Mouse (Mus musculus) forebrain, embryonic 12.5 days (tissue): Measurements from ENCODE around the gene Avpi1. TPM values are rescaled to one million over a fixed set of nuclear protein-coding genes. Genes with fewer than 3 reads are reported as not detected.
A peak's percentile ranks its signal among the peaks of the same experiment; 100 is the strongest.

ENCODE experiments used
- ATAC-seq: fragments of 200-750 bp; cut with Nextera tagmentation; 2 replicates; pipeline ENCODE4 v1.8.0; 2017; ENCODE audit warnings: moderate TSS enrichment; ENCODE audit not compliant: low FRiP score
- H3K27ac ChIP-seq: fragments of 300-500 bp; sonication (generic); 2 replicates; pipeline ENCODE4 v1.5.1; 2016; ENCODE audit warnings: mild to moderate bottlenecking
- H3K27me3 ChIP-seq: fragments of 300-500 bp; sonication (generic); 2 replicates; pipeline ENCODE4 v1.6.1; 2016; ENCODE audit warnings: mild to moderate bottlenecking
- H3K36me3 ChIP-seq: fragments of 300-500 bp; sonication (generic); replicated peaks from 2 replicates; pipeline ENCODE4 v1.6.1; 2016; ENCODE audit warnings: mild to moderate bottlenecking
- H3K4me1 ChIP-seq: fragments of 300-500 bp; sonication (generic); 2 replicates; pipeline ENCODE4 v1.6.1; 2016
- H3K4me2 ChIP-seq: fragments of 300-500 bp; sonication (generic); 2 replicates; pipeline ENCODE4 v1.6.1; 2016; ENCODE audit warnings: mild to moderate bottlenecking, moderate library complexity
- H3K4me3 ChIP-seq: fragments of 300-500 bp; sonication (generic); replicated peaks from 2 replicates; pipeline ENCODE4 v1.5.1; 2016; ENCODE audit warnings: mild to moderate bottlenecking
- H3K9ac ChIP-seq: fragments of 300-500 bp; sonication (generic); 2 replicates; pipeline ENCODE4 v1.6.1; 2016; ENCODE audit warnings: mild to moderate bottlenecking
- H3K9me3 ChIP-seq: fragments of 300-500 bp; sonication (generic); 2 replicates; pipeline ENCODE4 v1.6.1; 2016
- WGBS: fragments of 180-500 bp; shearing (Covaris S2); methylation state at CpG from one replicate; pipeline ENCODE4 v1.1.7; 2016; 5-methylcytosine and 5-hydroxymethylcytosine counted together
- polyA plus RNA-seq: library from polyadenylated mRNA; unstranded; fragments of >200 nt; fragmentation: Nextera tagmentation; extraction: Ambion mirVana; gene quantifications from 2 replicates; pipeline ENCODE4 v1.2.1, GENCODE M21; 2016

Gene Avpi1
- polyA plus RNA-seq, 1 experiment from 2014 or later, result 10.4 TPM

- WGBS, result 74% methylated on average over 12 of the region's 12 CpGs
- no peak overlapping the region for H3K4me2 ChIP-seq
- H3K9me3 ChIP-seq, result no peaks in the 10 kb centered on the region
- no peak for ATAC-seq
- no peaks in the 10 kb centered on the region for H3K4me1 ChIP-seq
- no peak overlapping the region for H3K4me3 ChIP-seq
- no peaks in the 10 kb centered on the region for H3K27me3 ChIP-seq
- H3K9ac ChIP-seq, result no peak overlapping the region
- H3K36me3 ChIP-seq, result no peaks in the 10 kb centered on the region
- no peak overlapping the region for H3K27ac ChIP-seq
These were observed 28.8 kb upstream of the Avpi1 start for GRCm38 (mm10) chr19:42157493-42158237.

- WGBS, result 8% methylated on average over 6 of the region's 6 CpGs
- ATAC-seq, result peak; percentile 59
- H3K4me2 ChIP-seq, result no peak overlapping the region
- peaks cover 18% of the 10 kb centered on the region for H3K4me1 ChIP-seq
- H3K36me3 ChIP-seq, result no peaks in the 10 kb centered on the region
- H3K27ac ChIP-seq, result no peak overlapping the region
- H3K27me3 ChIP-seq, result peaks cover 25% of the 10 kb centered on the region
- H3K4me3 ChIP-seq, result no peak overlapping the region
- H3K9ac ChIP-seq, result no peak overlapping the region
- H3K9me3 ChIP-seq, result no peaks in the 10 kb centered on the region
These were observed 23.1 kb upstream of the Avpi1 start for GRCm38 (mm10) chr19:42151990-42152389.

GRCm38 (mm10) chr19:42148569-42148860 is 19.7 kb upstream of the Avpi1 start:
- no peaks in the 10 kb centered on the region for H3K9me3 ChIP-seq
- ATAC-seq, result no peak
- whole genome bisulfite sequencing, result 35% methylated on average over 7 of the region's 7 CpGs
- no peaks in the 10 kb centered on the region for H3K36me3 ChIP-seq
- H3K9ac ChIP-seq, result peak overlapping the region; percentile 72; the same call in 1 of the 2 replicates
- peak overlapping the region; percentile 78 for H3K4me2 ChIP-seq
- peaks cover 19% of the 10 kb centered on the region for H3K4me1 ChIP-seq
- no peak overlapping the region; the same call in 1 of the 2 replicates for H3K27ac ChIP-seq
- peaks cover 47% of the 10 kb centered on the region for H3K27me3 ChIP-seq
- peak overlapping the region; percentile 56 for H3K4me3 ChIP-seq

- ATAC-seq, result peak; percentile 39
- H3K4me3 ChIP-seq, result peak overlapping the region; percentile 56
- H3K4me1 ChIP-seq, result peaks cover 19% of the 10 kb centered on the region
- WGBS, result under 1% methylated on average over 62 of the region's 63 CpGs
- no peaks in the 10 kb centered on the region for H3K36me3 ChIP-seq
- peaks cover 47% of the 10 kb centered on the region for H3K27me3 ChIP-seq
- H3K9ac ChIP-seq, result peak overlapping the region; percentile 72
- peak overlapping the region; percentile 78 for H3K4me2 ChIP-seq
- peak overlapping the region; percentile 36; the same call in 1 of the 2 replicates for H3K27ac ChIP-seq
- no peaks in the 10 kb centered on the region for H3K9me3 ChIP-seq
These were observed 19.1 kb upstream of the Avpi1 start for GRCm38 (mm10) chr19:42147769-42148568.

- 1% methylated on average over 14 of the region's 57 CpGs for WGBS
- H3K27me3 ChIP-seq, result peaks cover 47% of the 10 kb centered on the region
- H3K4me2 ChIP-seq, result peak within 1 kb of the TSS; percentile 78
- H3K4me3 ChIP-seq, result peak within 1 kb of the TSS; percentile 56
- peak; percentile 36; the same call in 1 of the 2 replicates for ATAC-seq
- H3K9me3 ChIP-seq, result no peaks in the 10 kb centered on the region
- peaks cover 19% of the 10 kb centered on the region for H3K4me1 ChIP-seq
- H3K9ac ChIP-seq, result peak within 1 kb of the TSS; percentile 72
- H3K36me3 ChIP-seq, result no peaks in the 10 kb centered on the region
- peak within 1 kb of the TSS; percentile 36; the same call in 1 of the 2 replicates for H3K27ac ChIP-seq
These were observed 18.4 kb upstream of the Avpi1 start, which contains the start of gene Marveld1 for GRCm38 (mm10) chr19:42147170-42147768. Gene Marveld1 (plus strand): TSS chr19:42147400.

GRCm38 (mm10) chr19:42146276-42147010 is 17.6 kb upstream of the Avpi1 start:
- H3K4me1 ChIP-seq, result peaks cover 19% of the 10 kb centered on the region
- no peak overlapping the region for H3K9ac ChIP-seq
- H3K27ac ChIP-seq, result no peak overlapping the region
- no peak overlapping the region for H3K4me3 ChIP-seq
- H3K4me2 ChIP-seq, result no peak overlapping the region
- 89% methylated on average over 9 of the region's 9 CpGs for WGBS
- H3K36me3 ChIP-seq, result no peaks in the 10 kb centered on the region
- no peaks in the 10 kb centered on the region for H3K9me3 ChIP-seq
- H3K27me3 ChIP-seq, result peaks cover 47% of the 10 kb centered on the region
- no peak for ATAC-seq

GRCm38 (mm10) chr19:42145731-42146130 is 16.9 kb upstream of the Avpi1 start:
- peaks cover 47% of the 10 kb centered on the region for H3K27me3 ChIP-seq
- no peak overlapping the region for H3K4me3 ChIP-seq
- H3K36me3 ChIP-seq, result no peaks in the 10 kb centered on the region
- no peak overlapping the region for H3K27ac ChIP-seq
- no peak overlapping the region for H3K9ac ChIP-seq
- peaks cover 19% of the 10 kb centered on the region for H3K4me1 ChIP-seq
- H3K9me3 ChIP-seq, result no peaks in the 10 kb centered on the region
- ATAC-seq, result no peak
- WGBS, result 97% methylated on average over 2 of the region's 2 CpGs
- H3K4me2 ChIP-seq, result no peak overlapping the region

- Histone ChIP-seq H3K27ac (no peak overlapping the region), H3K36me3 (no peaks in the 10 kb centered on the region), H3K9ac (no peak overlapping the region), H3K9me3 (no peaks in the 10 kb centered on the region), H3K4me1 (peaks cover 19% of the 10 kb centered on the region), H3K27me3 (peaks cover 47% of the 10 kb centered on the region), H3K4me2 (no peak overlapping the region), H3K4me3 (no peak overlapping the region)
- ATAC-seq, result no peak
- 67% methylated on average over 4 of the region's 4 CpGs for WGBS
These were observed 16.4 kb upstream of the Avpi1 start for GRCm38 (mm10) chr19:42145210-42145609.

GRCm38 (mm10) chr19:42144541-42145167 is 15.8 kb upstream of the Avpi1 start:
- ATAC-seq, result no peak
- no peaks in the 10 kb centered on the region for H3K36me3 ChIP-seq
- no peak overlapping the region for H3K4me3 ChIP-seq
- no peak overlapping the region for H3K4me2 ChIP-seq
- no peak overlapping the region for H3K27ac ChIP-seq
- H3K9me3 ChIP-seq, result no peaks in the 10 kb centered on the region
- peaks cover 44% of the 10 kb centered on the region for H3K27me3 ChIP-seq
- peaks cover 18% of the 10 kb centered on the region for H3K4me1 ChIP-seq
- no peak overlapping the region for H3K9ac ChIP-seq
- 31% methylated on average over 8 of the region's 8 CpGs for WGBS

GRCm38 (mm10) chr19:42144067-42144466 is 15.2 kb upstream of the Avpi1 start:
- Histone ChIP-seq H3K27me3 (peaks cover 38% of the 10 kb centered on the region), H3K4me1 (peaks cover 17% of the 10 kb centered on the region), H3K27ac (no peak overlapping the region), H3K4me2 (no peak overlapping the region), H3K9me3 (no peaks in the 10 kb centered on the region), H3K36me3 (no peaks in the 10 kb centered on the region), H3K9ac (no peak overlapping the region), H3K4me3 (no peak overlapping the region)
- no peak for ATAC-seq
- WGBS, result 56% methylated on average over 6 of the region's 6 CpGs

GRCm38 (mm10) chr19:42142757-42143156 is 13.9 kb upstream of the Avpi1 start:
- Histone ChIP-seq H3K36me3 (no peaks in the 10 kb centered on the region), H3K9ac (no peak overlapping the region), H3K27ac (no peak overlapping the region), H3K4me3 (no peak overlapping the region), H3K4me2 (no peak overlapping the region), H3K9me3 (no peaks in the 10 kb centered on the region), H3K4me1 (peaks cover 5% of the 10 kb centered on the region), H3K27me3 (peaks cover 25% of the 10 kb centered on the region)
- WGBS, result 73% methylated on average over 2 of the region's 2 CpGs
- ATAC-seq, result no peak
